Mouse (Mus musculus): ENCODE measurements around the gene Vmn1r208. TPM values are rescaled to one million over a fixed set of nuclear protein-coding genes. Genes with fewer than 3 reads are reported as not detected.
"Not testable (repeated sequence)": the region's sequence is repeated elsewhere in the genome, so short reads cannot be mapped to it uniquely, and the experiment has no call there.

The Vmn1r208 gene
- total RNA-seq (2021): not detected

- DNase-seq; intact Hi-C loops (cut with DNase I): not testable (repeated sequence)
Measured at GRCm38 (mm10) chr13:22777300-22777699, at the start of gene Vmn1r208. Gene Vmn1r208, minus strand, starts transcription at chr13:22777400.

GRCm38 (mm10) chr13:22821601-22822000 lies 44.4 kb upstream of the Vmn1r208 start:
- DNase-seq; intact Hi-C loops (cut with DNase I): not testable (repeated sequence)

GRCm38 (mm10) chr13:22809582-22809981 lies 32.4 kb upstream of the Vmn1r208 start, which contains the start of gene Vmn1r209:
Gene Vmn1r209, minus strand, starts transcription at chr13:22809682.
- intact Hi-C loops (cut with DNase I); DNase-seq: not testable (repeated sequence)

- not testable (repeated sequence) for DNase-seq
- intact Hi-C loops (cut with DNase I): loop anchor here (10.0 kb wide), 1 partner anchor 113 kb away; no protein-coding TSS in a partner anchor
Measured at GRCm38 (mm10) chr13:22788096-22788495, 10.9 kb upstream of the Vmn1r208 start.

GRCm38 (mm10) chr13:22784159-22784558 lies 7.0 kb upstream of the Vmn1r208 start:
- intact Hi-C loops (cut with DNase I): loop anchor here (10.0 kb wide), 1 partner anchor 109 kb away; no protein-coding TSS in a partner anchor
- not testable (repeated sequence) for DNase-seq

- intact Hi-C loops (cut with DNase I); DNase-seq: not testable (repeated sequence)
Measured at GRCm38 (mm10) chr13:22771592-22771991, 5.6 kb downstream of the Vmn1r208 start.

- no peak for DNase-seq
- intact Hi-C loops (cut with DNase I): no loop called here
Measured at GRCm38 (mm10) chr13:22747524-22747923, 29.7 kb downstream of the Vmn1r208 start.

GRCm38 (mm10) chr13:22729529-22729928 lies 47.7 kb downstream of the Vmn1r208 start, which contains the start of gene Vmn1r207-ps:
Gene Vmn1r207-ps, minus strand, starts transcription at chr13:22729629.
- intact Hi-C loops (cut with DNase I): not testable (repeated sequence)

More at GRCm38 (mm10) chr13:22729529-22729928, 47.7 kb downstream of the Vmn1r208 start, which contains the start of gene Vmn1r207-ps:
- DNase-seq: not testable (repeated sequence)

Other genes with a start within 250 kb of the Vmn1r208 start
- not detected for gene Vmn1r204, start 224.2 kb downstream of the Vmn1r208 start, total RNA-seq (2021)
- gene Vmn1r205, start 184.4 kb downstream of the Vmn1r208 start, total RNA-seq (2021): not detected
- not detected for gene Vmn1r206, start 153.1 kb downstream of the Vmn1r208 start, total RNA-seq (2021)
- not detected for gene Vmn1r207-ps, start 47.8 kb downstream of the Vmn1r208 start, total RNA-seq (2021)
- gene Vmn1r209, start 32.3 kb upstream of the Vmn1r208 start, total RNA-seq (2021): not detected
- not detected for gene Vmn1r210, start 53.9 kb upstream of the Vmn1r208 start, total RNA-seq (2021)
- gene Vmn1r211, start 80.2 kb upstream of the Vmn1r208 start, total RNA-seq (2021): not detected
- not detected for gene Vmn1r212, start 106.8 kb upstream of the Vmn1r208 start, total RNA-seq (2021)
- not detected for gene Vmn1r213, start 230.3 kb upstream of the Vmn1r208 start, total RNA-seq (2021)